Mouse (Mus musculus) stomach, postnatal 0 days (tissue): Measurements from ENCODE around the gene AI854703.

Experiments used
- CTCF ChIP-seq: IDR thresholded peaks from 2 replicates; pipeline ENCODE4 v1.5.1; 2016; ENCODE audit warnings: antibody characterized with exemption, low read depth, mild to moderate bottlenecking, moderate library complexity
- EP300 ChIP-seq: optimal IDR thresholded peaks from 2 replicates; pipeline ENCODE3; 2016; ENCODE audit warnings: antibody characterized with exemption

DNA sequence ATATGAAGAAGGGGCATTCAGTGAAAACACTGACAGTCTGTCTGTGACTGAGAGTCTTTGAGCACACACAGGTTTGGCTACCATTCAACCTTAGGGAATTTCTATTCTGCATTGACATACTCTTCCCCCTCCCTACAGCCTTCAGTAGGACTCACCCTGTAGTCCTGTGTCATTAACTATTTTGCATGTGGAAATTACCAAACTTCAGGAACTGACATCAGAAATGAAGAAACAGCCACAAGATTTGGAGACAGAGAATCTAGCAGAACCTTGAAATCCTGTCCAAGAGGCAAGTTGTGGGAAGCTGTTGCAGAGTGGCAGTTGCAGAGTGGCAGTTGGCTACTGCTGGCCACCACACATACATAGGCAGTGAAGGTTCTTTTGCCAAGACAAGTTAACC is 41.5 kb downstream of the AI854703 start:
- TF ChIP-seq CTCF (no peak), EP300 (no peak)
